Mouse (Mus musculus) limb, embryonic 11.5 days (tissue): ENCODE data around the gene Olfr750. TPM values are rescaled to one million over a fixed set of nuclear protein-coding genes. Genes with fewer than 3 reads are reported as not detected.

Source experiments
- ATAC-seq: fragments of 200-750 bp; cut with Nextera tagmentation; 2 replicates; pipeline ENCODE4 v1.8.0; 2017; ENCODE audit warnings: low read depth; ENCODE audit not compliant: insufficient number of reproducible peaks, low FRiP score, low TSS enrichment
- DNase-seq: peaks from one replicate; pipeline ENCODE4 v3.0.0-alpha.2; 2015; ENCODE audit warnings: low spot score
- H3K27ac ChIP-seq: fragments of 300-500 bp; sonication (generic); replicated peaks from 2 replicates; pipeline ENCODE4 v1.5.1; 2014; ENCODE audit warnings: low read depth, mild to moderate bottlenecking, low read length
- H3K27me3 ChIP-seq: fragments of 300-500 bp; sonication (generic); 2 replicates; pipeline ENCODE4 v1.6.1; 2014; ENCODE audit warnings: mild to moderate bottlenecking, low read length, mixed read lengths; ENCODE audit not compliant: control insufficient read depth, insufficient read depth
- H3K36me3 ChIP-seq: fragments of 300-500 bp; sonication (generic); 2 replicates; pipeline ENCODE4 v1.6.1; 2014; ENCODE audit warnings: mild to moderate bottlenecking, low read length, moderate library complexity, mixed read lengths; ENCODE audit not compliant: control insufficient read depth, insufficient read depth
- H3K4me1 ChIP-seq: fragments of 300-500 bp; sonication (generic); 2 replicates; pipeline ENCODE4 v1.6.1; 2014; ENCODE audit warnings: low read length, mixed read lengths; ENCODE audit not compliant: control insufficient read depth, insufficient read depth
- H3K4me2 ChIP-seq: fragments of 300-500 bp; sonication (generic); 2 replicates; pipeline ENCODE4 v1.6.1; 2014; ENCODE audit warnings: low read depth, mild to moderate bottlenecking, moderate library complexity; ENCODE audit not compliant: severe bottlenecking
- H3K4me3 ChIP-seq: fragments of 300-500 bp; sonication (generic); 2 replicates; pipeline ENCODE4 v1.5.1; 2014; ENCODE audit warnings: low read depth, low read length
- H3K9ac ChIP-seq: fragments of 300-500 bp; sonication (generic); 2 replicates; pipeline ENCODE4 v1.6.1; 2014; ENCODE audit warnings: mild to moderate bottlenecking, low read length
- H3K9me3 ChIP-seq: fragments of 300-500 bp; sonication (generic); 2 replicates; pipeline ENCODE4 v1.6.1; 2016; ENCODE audit warnings: low read length; ENCODE audit not compliant: control insufficient read depth
- WGBS: fragments of 180-500 bp; shearing (Covaris S2); extraction: QIAGEN DNeasy Blood & Tissue Kit; methylation state at CpG from one replicate; pipeline ENCODE4 v1.1.7; 2014; 5-methylcytosine and 5-hydroxymethylcytosine counted together
- polyA plus RNA-seq: library from polyadenylated mRNA; unstranded; fragments of >200 nt; fragmentation: Nextera tagmentation; extraction: Ambion mirVana; gene quantifications from 2 replicates; pipeline ENCODE4 v1.2.1, GENCODE M21; 2014

Olfr750 gene
- polyA plus RNA-seq, 1 experiment from 2014 or later: not detected

GRCm38 (mm10) chr14:51053176-51053575 is 21.1 kb downstream of the Olfr750 start:
- no peak overlapping the region for H3K27ac ChIP-seq
- DNase-seq: no peak
- H3K4me3 ChIP-seq: no peak overlapping the region
- H3K27me3 ChIP-seq: no peaks in the 10 kb centered on the region
- H3K9me3 ChIP-seq: no peaks in the 10 kb centered on the region
- H3K4me1 ChIP-seq: no peaks in the 10 kb centered on the region
- 57% methylated on average over 5 of the region's 5 CpGs for WGBS
- no peak for ATAC-seq
- H3K9ac ChIP-seq: no peak overlapping the region
- H3K36me3 ChIP-seq: no peaks in the 10 kb centered on the region
- no peak overlapping the region for H3K4me2 ChIP-seq

DNA sequence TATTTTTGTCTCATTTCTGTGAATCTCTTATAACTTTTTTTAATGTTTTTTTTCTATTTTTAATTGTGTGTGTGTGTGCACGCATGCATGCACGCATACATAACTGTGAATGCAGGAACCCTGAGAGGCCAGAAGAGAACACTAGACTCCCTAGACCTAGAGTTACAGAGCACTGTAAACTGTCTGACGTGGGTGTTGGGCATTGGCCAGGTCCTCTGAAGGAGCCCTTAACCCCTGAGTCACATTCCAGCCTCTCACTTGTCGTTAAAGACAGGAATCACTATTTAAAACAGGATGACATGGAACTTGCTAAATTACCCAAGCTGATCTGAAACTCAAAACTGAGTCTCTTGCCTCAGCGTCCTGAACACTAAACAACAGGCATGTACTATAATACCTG is 22.3 kb downstream of the Olfr750 start:
- 62% methylated on average over 5 of the region's 5 CpGs for WGBS
- H3K4me1 ChIP-seq: no peaks in the 10 kb centered on the region
- H3K9ac ChIP-seq: no peak overlapping the region
- ATAC-seq (no peak), DNase-seq (no peak)
- H3K4me2 ChIP-seq: no peak overlapping the region
- no peaks in the 10 kb centered on the region for H3K9me3 ChIP-seq
- no peak overlapping the region for H3K4me3 ChIP-seq
- H3K36me3 ChIP-seq: no peaks in the 10 kb centered on the region
- no peak overlapping the region for H3K27ac ChIP-seq
- H3K27me3 ChIP-seq: no peaks in the 10 kb centered on the region

DNA sequence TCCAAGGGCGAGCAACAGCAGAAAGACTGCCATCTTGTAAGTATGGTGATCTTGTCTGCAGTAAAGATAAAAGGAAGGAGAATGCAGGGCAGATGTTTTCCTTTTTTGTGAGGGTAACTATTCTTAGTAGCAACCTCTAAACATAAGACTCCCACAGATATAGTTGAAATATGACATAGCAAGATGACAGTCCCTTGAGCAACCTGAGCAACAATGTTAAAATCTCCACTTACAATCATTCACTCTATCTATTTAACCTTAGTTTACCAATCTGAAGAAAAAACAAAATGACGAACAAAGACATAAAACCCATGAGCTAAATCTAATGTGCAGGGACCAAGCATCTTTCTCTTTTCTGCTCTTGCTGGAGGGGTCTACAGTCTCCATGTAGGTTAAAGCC is 24.2 kb downstream of the Olfr750 start, which contains the start of gene Rnase11:
Gene Rnase11, minus strand, starts transcription at position 101 of the 400 bp plus-strand sequence.
- H3K36me3 ChIP-seq: no peaks in the 10 kb centered on the region
- ATAC-seq: no peak
- no peak within 1 kb of the TSS for H3K27ac ChIP-seq
- 86% methylated on average over 2 of the region's 2 CpGs for WGBS
- DNase-seq: no peak
- no peak within 1 kb of the TSS for H3K9ac ChIP-seq
- no peak within 1 kb of the TSS for H3K4me3 ChIP-seq
- H3K4me2 ChIP-seq: no peak within 1 kb of the TSS
- no peaks in the 10 kb centered on the region for H3K4me1 ChIP-seq
- H3K27me3 ChIP-seq: no peaks in the 10 kb centered on the region
- H3K9me3 ChIP-seq: no peaks in the 10 kb centered on the region

DNA sequence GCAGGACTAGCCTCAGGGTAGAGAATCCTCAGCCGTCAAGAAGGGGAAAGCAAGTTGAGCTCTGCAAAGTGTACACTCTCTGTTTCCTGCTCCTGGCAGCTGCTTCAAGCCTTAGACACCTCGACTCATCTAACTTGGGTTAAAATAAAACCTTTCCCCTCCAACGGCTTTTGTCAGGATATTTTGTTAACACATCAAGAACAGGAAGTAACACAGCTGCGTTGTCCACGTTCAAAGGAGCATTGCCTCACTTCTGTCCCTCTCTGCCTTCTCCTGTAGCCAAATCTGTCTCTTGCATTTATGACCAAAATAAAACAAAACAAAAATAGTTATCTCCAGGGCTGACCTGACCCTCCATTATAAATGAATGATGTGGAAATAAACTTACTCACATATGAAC is 26.4 kb downstream of the Olfr750 start:
- no peak overlapping the region for H3K9ac ChIP-seq
- no peak overlapping the region for H3K27ac ChIP-seq
- no peak overlapping the region for H3K4me2 ChIP-seq
- no peaks in the 10 kb centered on the region for H3K4me1 ChIP-seq
- ATAC-seq (no peak), DNase-seq (no peak)
- H3K36me3 ChIP-seq: no peaks in the 10 kb centered on the region
- 63% methylated on average over 5 of the region's 5 CpGs for WGBS
- no peaks in the 10 kb centered on the region for H3K27me3 ChIP-seq
- H3K9me3 ChIP-seq: no peaks in the 10 kb centered on the region
- H3K4me3 ChIP-seq: no peak overlapping the region

GRCm38 (mm10) chr14:51041769-51042168 is 32.5 kb downstream of the Olfr750 start, which contains the start of gene Rnase9:
TSS of gene Rnase9 (minus strand) at chr14:51041869.
- Histone ChIP-seq H3K27ac (no peak within 1 kb of the TSS), H3K9ac (no peak within 1 kb of the TSS), H3K4me2 (no peak within 1 kb of the TSS), H3K4me3 (no peak within 1 kb of the TSS), H3K27me3 (no peaks in the 10 kb centered on the region), H3K4me1 (no peaks in the 10 kb centered on the region), H3K36me3 (no peaks in the 10 kb centered on the region), H3K9me3 (no peaks in the 10 kb centered on the region)
- 80% methylated on average over 6 of the region's 6 CpGs for WGBS
- ATAC-seq: no peak
- no peak for DNase-seq

GRCm38 (mm10) chr14:51036214-51036613 is 38.0 kb downstream of the Olfr750 start:
- Histone ChIP-seq H3K4me3 (no peak overlapping the region), H3K27ac (no peak overlapping the region), H3K4me1 (no peaks in the 10 kb centered on the region), H3K27me3 (no peaks in the 10 kb centered on the region), H3K9ac (no peak overlapping the region), H3K4me2 (no peak overlapping the region), H3K9me3 (no peaks in the 10 kb centered on the region), H3K36me3 (no peaks in the 10 kb centered on the region)
- DNase-seq (no peak), ATAC-seq (no peak)
- 84% methylated on average over 4 of the region's 4 CpGs for WGBS

DNA sequence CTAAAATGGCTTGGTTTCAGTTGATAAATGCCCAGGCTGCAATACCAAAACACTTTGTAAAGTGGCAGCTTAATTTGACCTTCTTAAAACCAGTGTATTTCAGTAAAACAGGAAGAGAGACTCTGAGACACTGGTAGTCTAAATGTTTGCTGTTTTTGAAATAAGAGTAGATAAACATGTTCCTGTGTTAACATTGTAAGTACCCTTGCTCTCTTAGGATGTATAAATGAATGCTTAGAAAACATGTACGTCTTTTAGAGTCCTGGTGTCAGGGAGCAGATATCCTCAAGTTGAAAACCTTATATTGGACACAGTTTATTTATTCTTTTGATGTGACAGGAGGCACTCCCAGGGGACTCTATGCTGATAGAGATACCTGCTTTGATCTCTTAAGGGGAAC is 39.0 kb downstream of the Olfr750 start:
- no peak overlapping the region for H3K4me3 ChIP-seq
- H3K4me1 ChIP-seq: no peaks in the 10 kb centered on the region
- no peaks in the 10 kb centered on the region for H3K27me3 ChIP-seq
- ATAC-seq: no peak
- no peak overlapping the region for H3K4me2 ChIP-seq
- no peak overlapping the region for H3K9ac ChIP-seq
- H3K36me3 ChIP-seq: no peaks in the 10 kb centered on the region
- 43% methylated on average over 1 of the region's 1 CpGs for WGBS
- H3K27ac ChIP-seq: no peak overlapping the region
- no peak for DNase-seq
- H3K9me3 ChIP-seq: no peaks in the 10 kb centered on the region

DNA sequence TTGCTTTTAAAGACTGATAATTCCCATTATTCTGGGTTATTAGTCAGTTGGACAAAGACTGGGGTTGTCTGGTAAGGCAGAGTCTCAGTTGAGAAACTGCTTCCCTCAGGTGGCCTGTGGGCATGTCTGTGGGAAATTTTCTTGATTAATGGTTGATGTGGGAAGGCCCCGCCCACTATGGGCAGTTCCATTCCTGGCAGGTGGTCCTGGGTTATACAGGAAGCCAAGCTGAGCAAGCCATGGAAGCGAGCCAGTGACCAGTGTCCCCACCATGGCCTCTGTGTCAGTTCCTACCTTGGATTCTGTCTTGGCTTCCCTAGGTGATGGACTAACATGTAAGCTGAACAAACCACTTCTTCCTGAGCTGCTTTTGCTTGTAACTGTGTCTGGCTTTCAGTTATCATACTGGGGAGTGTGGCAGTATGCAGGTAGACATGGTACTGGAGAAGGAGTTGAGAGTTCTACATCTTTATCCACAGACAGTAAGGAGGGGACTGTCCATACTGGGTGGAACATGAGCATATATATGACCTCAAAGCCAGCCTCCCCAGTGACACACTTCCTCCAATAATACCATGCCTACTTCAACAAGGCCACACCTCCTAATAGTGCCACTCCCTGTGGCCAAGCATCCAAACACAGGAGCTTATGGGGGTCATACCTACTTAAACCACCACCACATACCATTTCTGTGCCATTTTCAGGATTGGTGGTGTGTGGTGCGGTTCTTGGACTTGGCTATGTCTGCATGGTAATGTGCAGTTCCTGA is 46.7 kb downstream of the Olfr750 start:
- WGBS: 56% methylated on average over 3 of the region's 3 CpGs

More for the DNA sequence above, 46.7 kb downstream of the Olfr750 start:
- H3K27ac ChIP-seq: no peak overlapping the region
- no peaks in the 10 kb centered on the region for H3K4me1 ChIP-seq
- H3K9me3 ChIP-seq: no peaks in the 10 kb centered on the region
- H3K27me3 ChIP-seq: no peaks in the 10 kb centered on the region
- ATAC-seq: no peak
- no peak overlapping the region for H3K4me3 ChIP-seq
- DNase-seq: no peak
- H3K4me2 ChIP-seq: no peak overlapping the region
- no peaks in the 10 kb centered on the region for H3K36me3 ChIP-seq
- no peak overlapping the region for H3K9ac ChIP-seq
